Mouse (Mus musculus) layer of hippocampus, adult 18-20 months (tissue): ENCODE measurements at regions not wholly inside any gene's neighbourhood (a gene's known extent, or its start where the extent isn't known, plus 50 kb on each side); places are given as distances from the start of the nearest gene placed in this dataset.
"Not testable (repeated sequence)": the region's sequence is repeated elsewhere in the genome, so short reads cannot be mapped to it uniquely, and the experiment has no call there.

Source experiments
- DNase-seq, 2 experiments: peaks; one replicate each; pipeline ENCODE4 v3.0.0; 2022; ENCODE audit warnings: low spot score in 2 of 2

GRCm38 (mm10) chr6:5663433-5664175 is 61.8 kb upstream of the Dync1i1 start:
- DNase-seq: no peak

GRCm38 (mm10) chr6:5645150-5645732 is 80.2 kb upstream of the Dync1i1 start:
- DNase-seq: peak; percentile 67 to 82

GRCm38 (mm10) chr6:5634222-5634621 is 91.2 kb upstream of the Dync1i1 start:
- DNase-seq: no peak

- peak; percentile 29 to 68 for DNase-seq
Observed at GRCm38 (mm10) chr6:5633036-5633708, 92.3 kb upstream of the Dync1i1 start.

GRCm38 (mm10) chr6:5624085-5624484 is 101.4 kb upstream of the Dync1i1 start:
- no peak for DNase-seq

- no peak for DNase-seq
Observed at GRCm38 (mm10) chr6:5621582-5621981, 103.9 kb upstream of the Dync1i1 start.

GRCm38 (mm10) chr6:5594011-5594410 is 97.9 kb upstream of the Pdk4 start:
- no peak for DNase-seq

GRCm38 (mm10) chr6:5589635-5590034 is 93.5 kb upstream of the Pdk4 start:
- peak; percentile 37 to 70 for DNase-seq

GRCm38 (mm10) chr6:5582923-5583525 is 86.9 kb upstream of the Pdk4 start:
- DNase-seq: no peak

GRCm38 (mm10) chr6:5576891-5577290 is 80.8 kb upstream of the Pdk4 start:
- not testable (repeated sequence) for DNase-seq

GRCm38 (mm10) chr6:5566582-5566981 is 70.5 kb upstream of the Pdk4 start:
- no peak for DNase-seq

GRCm38 (mm10) chr6:5565049-5565448 is 68.9 kb upstream of the Pdk4 start:
- DNase-seq: no peak

GRCm38 (mm10) chr6:5553703-5554394 is 57.7 kb upstream of the Pdk4 start:
- no peak for DNase-seq

- DNase-seq: no peak
Observed at GRCm38 (mm10) chr6:5550067-5550466, 54.0 kb upstream of the Pdk4 start.
